Mouse (Mus musculus) neural tube, embryonic 11.5 days (tissue): ENCODE data around the gene Oprm1. TPM values are rescaled to one million over a fixed set of nuclear protein-coding genes. Genes with fewer than 3 reads are reported as not detected.
"Not testable (repeated sequence)": the region's sequence is repeated elsewhere in the genome, so short reads cannot be mapped to it uniquely, and the experiment has no call there.

Experiments used
- ATAC-seq: fragments of 200-750 bp; cut with Nextera tagmentation; 2 replicates; pipeline ENCODE4 v1.8.0; 2017; ENCODE audit warnings: moderate number of reproducible peaks, mild to moderate bottlenecking, moderate TSS enrichment, moderate library complexity; ENCODE audit not compliant: insufficient read depth, low FRiP score, low TSS enrichment
- DNase-seq: peaks from one replicate; pipeline ENCODE4 v3.0.0-alpha.2; 2015; ENCODE audit warnings: low spot score
- H3K27ac ChIP-seq: fragments of 300-500 bp; sonication (generic); 2 replicates; pipeline ENCODE4 v1.5.1; 2014; ENCODE audit warnings: low read depth, mild to moderate bottlenecking, low read length
- H3K27me3 ChIP-seq: fragments of 300-500 bp; sonication (generic); 2 replicates; pipeline ENCODE4 v1.6.1; 2014; ENCODE audit warnings: mild to moderate bottlenecking, low read length, mixed read lengths; ENCODE audit not compliant: control insufficient read depth, insufficient read depth
- H3K36me3 ChIP-seq: fragments of 300-500 bp; sonication (generic); 2 replicates; pipeline ENCODE4 v1.6.1; 2014; ENCODE audit warnings: mild to moderate bottlenecking, low read length, moderate library complexity, mixed read lengths; ENCODE audit not compliant: control insufficient read depth, insufficient read depth
- H3K4me1 ChIP-seq: fragments of 300-500 bp; sonication (generic); 2 replicates; pipeline ENCODE4 v1.6.1; 2014; ENCODE audit warnings: low read length, mixed read lengths; ENCODE audit not compliant: control insufficient read depth, insufficient read depth
- H3K4me2 ChIP-seq: fragments of 300-500 bp; sonication (generic); 2 replicates; pipeline ENCODE4 v1.6.1; 2014; ENCODE audit warnings: low read depth, mild to moderate bottlenecking, moderate library complexity
- H3K4me3 ChIP-seq: fragments of 300-500 bp; sonication (generic); 2 replicates; pipeline ENCODE4 v1.5.1; 2014; ENCODE audit warnings: low read depth, low read length
- H3K9ac ChIP-seq: fragments of 300-500 bp; sonication (generic); 2 replicates; pipeline ENCODE4 v1.6.1; 2014; ENCODE audit warnings: mild to moderate bottlenecking, low read length
- H3K9me3 ChIP-seq: fragments of 300-500 bp; sonication (generic); 2 replicates; pipeline ENCODE4 v1.6.1; 2016; ENCODE audit warnings: low read length; ENCODE audit not compliant: control insufficient read depth
- WGBS: fragments of 180-500 bp; shearing (Covaris S2); extraction: QIAGEN DNeasy Blood & Tissue Kit; methylation state at CpG from one replicate; pipeline ENCODE4 v1.1.7; 2014; 5-methylcytosine and 5-hydroxymethylcytosine counted together
- polyA plus RNA-seq: library from polyadenylated mRNA; unstranded; fragments of >200 nt; fragmentation: Nextera tagmentation; extraction: Ambion mirVana; gene quantifications from 2 replicates; pipeline ENCODE4 v1.2.1, GENCODE M21; 2014

Oprm1 gene
- polyA plus RNA-seq, 1 experiment from 2014 or later: 0.77 TPM

GRCm38 (mm10) chr10:6998576-6999250 lies 240.4 kb downstream of the Oprm1 start:
- no peak for DNase-seq
- 83% methylated on average over 4 of the region's 4 CpGs for WGBS
- ATAC-seq: no peak

GRCm38 (mm10) chr10:6999355-6999754 lies 241.0 kb downstream of the Oprm1 start:
- ATAC-seq: no peak
- H3K4me1 ChIP-seq: no peaks in the 10 kb centered on the region
- H3K36me3 ChIP-seq: no peaks in the 10 kb centered on the region
- H3K4me2 ChIP-seq: no peak overlapping the region
- WGBS: 86% methylated on average over 3 of the region's 3 CpGs
- no peaks in the 10 kb centered on the region for H3K9me3 ChIP-seq
- H3K9ac ChIP-seq: no peak overlapping the region
- no peak overlapping the region for H3K4me3 ChIP-seq
- DNase-seq: no peak
- H3K27ac ChIP-seq: no peak overlapping the region
- no peaks in the 10 kb centered on the region for H3K27me3 ChIP-seq

More at GRCm38 (mm10) chr10:6998576-6999250, 240.4 kb downstream of the Oprm1 start:
- no peaks in the 10 kb centered on the region for H3K27me3 ChIP-seq
- no peaks in the 10 kb centered on the region for H3K4me1 ChIP-seq
- H3K9me3 ChIP-seq: no peaks in the 10 kb centered on the region
- no peaks in the 10 kb centered on the region for H3K36me3 ChIP-seq
- H3K4me3 ChIP-seq: no peak overlapping the region
- no peak overlapping the region for H3K4me2 ChIP-seq
- H3K9ac ChIP-seq: no peak overlapping the region
- no peak overlapping the region for H3K27ac ChIP-seq

- not testable (repeated sequence) for H3K27ac ChIP-seq, H3K9ac ChIP-seq, H3K4me2 ChIP-seq, H3K9me3 ChIP-seq, ATAC-seq, DNase-seq, H3K4me3 ChIP-seq, H3K27me3 ChIP-seq, H3K4me1 ChIP-seq, H3K36me3 ChIP-seq
Observed at GRCm38 (mm10) chr10:7003898-7004297, 245.6 kb downstream of the Oprm1 start.

DNA sequence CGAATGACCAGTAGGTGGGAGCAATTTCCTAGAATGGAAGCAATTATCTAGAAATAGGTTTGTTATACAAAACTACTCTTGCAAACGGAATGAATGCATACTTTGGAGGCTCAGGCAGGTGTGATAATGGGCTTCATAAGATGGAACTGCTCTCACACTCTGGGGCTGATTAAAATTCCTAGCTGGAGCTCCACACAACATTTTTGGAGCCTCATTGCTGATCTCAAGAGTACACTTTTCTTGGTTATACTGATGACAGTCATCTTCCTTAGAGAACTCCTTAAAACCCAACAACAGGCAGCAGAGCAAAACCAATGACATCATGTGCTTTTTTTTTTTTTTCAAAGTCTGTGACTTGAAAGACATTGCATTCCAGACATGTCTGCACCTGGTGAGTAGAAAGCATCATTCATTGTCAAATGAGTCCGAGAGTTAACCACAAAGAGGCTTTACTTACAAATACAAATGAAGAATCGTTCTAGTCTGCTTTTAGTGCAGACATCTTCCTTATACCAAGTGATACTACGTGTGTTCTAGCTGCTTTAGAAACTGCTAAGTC lies 246.8 kb downstream of the Oprm1 start:
- Histone ChIP-seq H3K9ac (no peak overlapping the region), H3K4me2 (no peak overlapping the region), H3K36me3 (no peaks in the 10 kb centered on the region), H3K27ac (no peak overlapping the region), H3K9me3 (no peaks in the 10 kb centered on the region), H3K4me3 (no peak overlapping the region), H3K4me1 (no peaks in the 10 kb centered on the region), H3K27me3 (no peaks in the 10 kb centered on the region)
- ATAC-seq (no peak), DNase-seq (no peak)
- WGBS: 66% methylated on average over 5 of the region's 5 CpGs

- 86% methylated on average over 8 of the region's 8 CpGs for WGBS
Observed at GRCm38 (mm10) chr10:7010543-7010942, 252.2 kb downstream of the Oprm1 start.

GRCm38 (mm10) chr10:7015199-7015598 lies 256.9 kb downstream of the Oprm1 start:
- H3K27me3 ChIP-seq: no peaks in the 10 kb centered on the region
- no peak overlapping the region for H3K27ac ChIP-seq
- H3K9me3 ChIP-seq: no peaks in the 10 kb centered on the region
- no peak overlapping the region for H3K4me3 ChIP-seq
- 43% methylated on average over 1 of the region's 1 CpGs for WGBS
- H3K4me2 ChIP-seq: no peak overlapping the region
- ATAC-seq (no peak), DNase-seq (no peak)
- no peaks in the 10 kb centered on the region for H3K36me3 ChIP-seq
- H3K4me1 ChIP-seq: no peaks in the 10 kb centered on the region
- H3K9ac ChIP-seq: no peak overlapping the region

More at GRCm38 (mm10) chr10:7010543-7010942, 252.2 kb downstream of the Oprm1 start:
- ATAC-seq (no peak), DNase-seq (no peak)
- Histone ChIP-seq H3K9me3 (no peaks in the 10 kb centered on the region), H3K36me3 (no peaks in the 10 kb centered on the region), H3K4me2 (no peak overlapping the region), H3K4me1 (no peaks in the 10 kb centered on the region), H3K4me3 (no peak overlapping the region), H3K9ac (no peak overlapping the region), H3K27ac (no peak overlapping the region), H3K27me3 (no peaks in the 10 kb centered on the region)

DNA sequence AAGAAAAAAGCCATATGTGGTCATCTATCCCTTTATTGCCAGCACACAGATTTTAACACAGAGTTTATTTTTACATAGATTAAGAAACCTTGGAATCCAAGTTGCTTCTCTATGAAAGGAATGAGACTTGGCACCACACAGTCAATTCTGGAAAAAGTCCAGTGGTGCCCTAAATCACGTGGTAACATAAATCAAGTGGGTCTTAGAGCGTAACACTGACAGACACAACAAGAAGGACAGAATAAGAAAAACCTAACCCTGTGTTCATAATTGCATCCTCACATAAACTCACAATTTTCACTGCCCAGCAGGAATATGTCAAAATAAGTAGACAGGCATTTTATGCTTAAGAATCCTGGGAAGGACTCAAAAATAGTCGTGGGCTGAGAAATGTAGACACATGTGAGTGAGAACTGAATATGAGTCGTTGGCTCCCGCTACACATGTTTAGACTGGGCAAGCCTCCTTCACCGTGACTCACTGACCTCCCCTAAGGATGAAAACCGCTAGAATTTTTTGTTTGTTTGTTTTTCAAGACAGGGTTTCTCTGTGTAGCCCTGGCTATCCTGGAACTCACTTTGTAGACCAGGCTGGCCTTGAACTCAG lies 261.6 kb downstream of the Oprm1 start:
- Histone ChIP-seq H3K4me2 (no peak overlapping the region), H3K27ac (no peak overlapping the region), H3K27me3 (no peaks in the 10 kb centered on the region), H3K4me1 (no peaks in the 10 kb centered on the region), H3K4me3 (no peak overlapping the region), H3K9me3 (no peaks in the 10 kb centered on the region), H3K9ac (no peak overlapping the region), H3K36me3 (no peaks in the 10 kb centered on the region)
- ATAC-seq: no peak
- no peak for DNase-seq
- WGBS: 81% methylated on average over 7 of the region's 7 CpGs

DNA sequence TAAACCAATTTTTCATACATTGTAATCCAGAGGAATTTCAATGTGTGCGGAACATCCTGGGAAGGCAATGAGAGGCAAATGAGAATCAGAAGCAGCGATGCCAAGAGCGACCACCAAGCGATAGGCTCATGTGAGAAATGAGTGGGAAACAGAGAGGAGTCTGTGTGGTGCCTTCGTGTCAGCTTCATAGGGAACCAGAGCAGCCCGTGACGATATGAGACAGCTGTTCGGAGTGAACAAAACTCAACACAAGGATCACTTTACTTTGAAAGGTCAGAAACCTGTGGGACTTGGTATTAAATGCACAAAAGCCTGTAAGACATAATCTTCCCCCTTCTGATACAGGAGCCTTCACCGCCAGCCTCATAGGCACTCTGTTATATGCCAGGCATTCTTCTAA lies 262.2 kb downstream of the Oprm1 start:
- no peak for DNase-seq
- 86% methylated on average over 9 of the region's 9 CpGs for WGBS

GRCm38 (mm10) chr10:7025028-7025427 lies 266.7 kb downstream of the Oprm1 start:
- Histone ChIP-seq H3K27me3 (no peaks in the 10 kb centered on the region), H3K36me3 (no peaks in the 10 kb centered on the region), H3K4me3 (no peak overlapping the region), H3K27ac (no peak overlapping the region), H3K9ac (no peak overlapping the region), H3K4me1 (no peaks in the 10 kb centered on the region), H3K9me3 (no peaks in the 10 kb centered on the region), H3K4me2 (no peak overlapping the region)
- ATAC-seq: no peak
- WGBS: 73% methylated on average over 1 of the region's 1 CpGs
- DNase-seq: no peak

More for the DNA sequence above, 262.2 kb downstream of the Oprm1 start:
- H3K36me3 ChIP-seq: no peaks in the 10 kb centered on the region
- no peaks in the 10 kb centered on the region for H3K27me3 ChIP-seq
- no peak overlapping the region for H3K4me3 ChIP-seq
- H3K4me1 ChIP-seq: no peaks in the 10 kb centered on the region
- ATAC-seq: no peak
- H3K4me2 ChIP-seq: no peak overlapping the region
- no peak overlapping the region for H3K9ac ChIP-seq
- H3K9me3 ChIP-seq: no peaks in the 10 kb centered on the region
- H3K27ac ChIP-seq: no peak overlapping the region
